Mouse (Mus musculus): ENCODE measurements at regions not wholly inside any gene's neighbourhood (a gene's known extent, or its start where the extent isn't known, plus 50 kb on each side); places are given as distances from the start of the nearest gene placed in this dataset.

DNA sequence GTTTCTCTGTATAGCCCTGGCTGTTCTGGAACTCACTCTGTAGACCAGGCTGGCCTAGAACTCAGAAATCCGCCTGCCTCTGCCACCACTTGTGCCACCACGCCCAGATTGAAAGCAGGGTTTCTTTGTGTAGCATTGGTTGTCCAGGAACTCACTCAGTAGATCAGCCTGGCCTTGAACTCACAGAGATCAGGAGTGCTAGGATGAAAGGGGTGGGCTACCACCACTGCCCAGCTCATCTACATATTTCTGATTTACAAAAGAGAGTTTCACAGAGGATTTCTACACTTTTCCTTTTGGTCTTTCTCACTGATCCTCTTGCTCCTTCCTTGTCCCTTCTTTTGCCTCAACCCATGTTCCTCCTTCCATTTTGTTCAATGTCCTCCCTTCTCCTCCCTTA is 53.1 kb upstream of the Lbx1 start:
- no peak for DNase-seq (ENCODE audit: low spot score in 2 of 2)

DNA sequence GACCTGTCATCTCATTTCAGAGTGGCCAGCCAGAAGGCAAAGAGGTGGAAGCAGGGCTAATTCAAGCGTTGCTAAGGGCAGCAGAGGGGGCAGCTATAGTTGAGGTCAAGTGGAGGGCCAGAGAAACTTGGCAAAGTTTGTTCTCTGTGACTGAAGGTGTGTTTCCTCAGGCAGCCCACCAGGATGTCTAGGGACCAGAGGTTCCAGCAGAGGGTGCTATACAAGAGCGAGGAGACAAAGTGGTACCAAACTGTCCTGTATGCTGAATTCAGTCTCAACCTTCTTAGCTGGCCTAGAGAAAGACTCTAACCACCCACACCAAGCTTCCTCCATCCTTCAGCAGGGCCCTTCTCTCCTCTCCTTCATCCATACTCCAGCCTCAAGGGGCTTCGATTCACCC is 62.2 kb upstream of the Lbx1 start:
- no peak for DNase-seq (ENCODE audit: low spot score in 2 of 2)

DNA sequence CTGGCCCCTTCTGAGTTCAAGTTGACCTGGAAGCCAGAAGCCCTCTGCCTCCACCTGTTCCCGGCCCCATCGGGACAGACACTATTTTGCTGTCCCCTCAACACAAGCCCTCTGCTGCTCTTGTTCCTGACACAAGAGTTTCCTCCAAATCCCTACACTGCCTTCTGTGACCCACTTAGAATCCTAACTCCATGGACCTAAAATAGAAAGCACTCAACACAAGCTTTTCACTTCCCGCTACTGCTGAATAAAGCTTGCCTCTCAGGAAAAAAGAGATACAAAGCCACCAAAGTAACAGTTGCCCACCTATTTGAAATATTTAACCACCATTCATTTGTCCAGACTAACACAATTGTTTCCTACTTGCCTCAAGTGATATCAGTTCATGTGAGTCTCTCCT is 63.7 kb upstream of the Lbx1 start:
- DNase-seq (ENCODE audit: low spot score in 2 of 2) = no peak

DNA sequence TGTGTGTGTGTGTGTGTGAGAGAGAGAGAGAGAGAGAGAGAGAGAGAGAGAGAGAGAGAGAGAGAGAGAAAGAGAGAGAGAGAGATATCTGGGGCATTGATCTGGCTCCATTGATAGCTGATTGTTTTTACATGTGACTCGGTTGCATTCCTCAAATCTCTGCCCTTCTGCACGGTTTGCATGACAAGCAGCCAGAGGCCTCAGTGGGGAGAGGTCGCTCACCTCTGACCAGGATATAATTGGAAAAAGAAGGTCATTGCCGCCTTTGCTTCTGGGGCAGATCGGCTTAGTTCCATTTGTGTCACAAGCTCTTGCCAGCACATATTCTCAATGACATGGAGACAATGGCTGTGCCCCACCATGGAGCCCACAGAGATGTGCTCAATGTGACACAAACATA is 63.8 kb upstream of the Btrc start:
- no peak for DNase-seq (ENCODE audit: low spot score in 2 of 2)

DNA sequence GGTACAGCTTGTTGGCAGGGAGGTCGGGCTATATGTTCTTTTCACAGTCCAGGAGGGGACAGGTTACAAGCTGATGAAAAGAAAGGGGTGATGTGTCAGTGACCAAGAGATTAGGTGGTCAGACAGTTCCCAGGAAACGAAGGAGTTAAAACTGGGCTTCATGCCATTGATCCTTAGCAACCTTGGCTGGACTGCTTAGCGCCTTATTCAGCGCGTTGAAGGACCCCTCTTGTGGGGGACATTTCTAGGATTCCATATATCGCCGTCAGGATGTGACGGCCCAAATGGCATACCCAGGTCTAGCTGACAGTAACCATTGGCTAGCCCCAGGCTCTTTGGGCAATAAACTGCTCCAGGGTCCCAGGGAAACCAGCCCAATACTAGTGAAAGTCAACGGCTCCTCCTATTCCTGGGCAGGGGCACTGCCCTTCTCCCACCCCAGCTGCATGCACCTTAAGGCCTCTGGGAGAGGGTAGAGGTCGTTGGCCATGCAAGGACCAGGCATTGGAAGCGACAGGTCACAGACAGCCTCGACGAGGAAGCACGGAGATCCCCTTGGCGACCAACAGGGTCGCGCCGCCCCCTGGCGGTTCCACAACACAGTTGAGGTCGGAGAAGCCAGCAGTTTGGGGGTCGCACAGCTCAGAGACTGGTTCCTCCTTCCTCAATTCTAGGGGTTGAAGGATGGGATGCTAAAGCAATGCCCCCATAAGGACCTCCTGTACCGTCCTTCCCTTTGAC is 62.7 kb upstream of the Btrc start:
- no peak for DNase-seq (ENCODE audit: low spot score in 2 of 2)

DNA sequence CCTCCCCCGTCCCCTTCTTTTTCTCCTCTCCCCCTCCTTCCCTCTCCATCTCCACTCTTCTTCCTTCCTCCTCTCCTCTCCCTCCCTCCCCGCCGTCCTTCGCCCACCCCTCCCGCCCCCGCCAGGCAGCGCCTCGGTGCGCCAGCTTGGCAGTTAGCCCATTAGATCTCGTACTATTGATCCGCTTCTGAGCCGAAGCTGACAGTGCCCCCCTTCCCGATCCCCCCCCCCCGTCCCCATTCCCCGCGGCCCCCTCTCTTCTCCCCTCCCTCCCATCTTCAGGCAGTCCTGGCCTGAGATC is 62.2 kb upstream of the Btrc start:
- no peak for DNase-seq (ENCODE audit: low spot score in 2 of 2)

DNA sequence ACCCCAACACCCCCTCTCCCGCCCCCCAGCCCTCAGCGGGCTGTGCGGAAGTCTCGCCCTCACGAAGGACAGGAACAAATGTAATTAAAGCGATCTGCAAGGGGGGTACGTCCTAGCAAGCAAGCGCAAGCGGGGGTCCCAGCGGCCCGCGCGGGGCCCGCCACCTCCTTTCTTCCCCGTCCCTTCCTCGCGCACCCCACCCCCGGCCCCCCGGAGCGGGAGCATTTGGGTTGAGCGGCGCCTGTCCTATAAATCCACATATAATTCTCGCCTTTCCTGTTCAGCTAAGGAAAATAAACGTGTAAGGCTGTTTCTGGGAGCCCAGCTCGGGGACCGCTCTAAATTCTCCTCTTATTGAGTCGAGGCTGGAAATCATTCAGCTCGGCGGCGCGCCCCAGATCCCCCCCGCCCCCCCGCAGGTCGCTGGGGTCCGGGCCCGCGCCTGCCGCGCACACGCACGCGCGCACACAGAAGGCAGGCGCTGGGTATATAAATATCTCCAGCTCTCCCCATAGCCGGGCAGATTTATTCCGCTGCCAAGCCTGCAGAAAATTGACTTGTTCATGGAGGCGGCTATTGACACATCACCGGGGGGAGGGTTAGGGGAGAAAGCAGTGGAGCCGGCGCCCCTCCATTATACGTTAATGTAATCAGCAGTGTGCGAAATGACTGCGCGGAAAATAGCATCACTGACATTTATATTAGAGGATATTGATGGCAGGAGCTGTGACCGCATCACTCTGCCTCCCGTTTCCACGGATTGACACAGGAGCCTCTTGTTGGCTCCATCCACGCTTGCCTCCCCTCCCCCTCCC is 61.6 kb upstream of the Btrc start:
- DNase-seq (ENCODE audit: low spot score in 2 of 2) = peak in 1 of 2 experiments; percentile 61

DNA sequence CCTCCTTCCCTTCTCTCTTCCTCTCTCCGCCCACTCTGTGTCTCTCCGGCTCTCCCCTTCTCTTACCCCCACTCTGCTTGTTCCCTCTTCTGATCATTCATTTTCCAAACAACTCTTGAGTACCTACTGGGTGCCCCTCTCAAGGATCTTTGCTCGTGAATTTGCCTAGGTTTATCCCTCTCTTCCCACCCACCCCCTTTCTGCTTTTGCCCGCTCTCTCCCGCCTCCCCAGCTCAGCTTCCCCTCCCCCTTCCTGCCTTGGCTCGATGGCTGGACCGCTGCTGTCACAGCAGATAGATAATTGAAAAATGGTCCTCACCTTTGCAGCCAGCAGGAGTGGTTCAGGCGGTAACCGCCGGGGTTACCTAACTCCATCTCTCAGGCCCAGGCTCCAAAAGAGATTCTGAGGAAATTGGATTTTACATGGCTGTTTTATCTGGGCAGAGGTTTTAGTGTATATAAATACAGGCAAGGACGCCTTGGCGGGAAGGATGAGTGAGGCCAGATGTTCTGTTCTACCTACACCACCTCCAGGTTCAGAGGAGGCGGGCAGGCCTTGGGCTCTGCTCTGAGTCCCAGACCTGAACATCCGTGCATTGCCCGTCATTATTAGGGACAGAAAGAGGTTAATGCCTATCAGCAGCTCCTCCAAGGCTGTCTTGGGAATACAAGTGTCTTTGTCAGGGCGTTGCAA is 60.8 kb upstream of the Btrc start:
- no peak for DNase-seq (ENCODE audit: low spot score in 2 of 2)

DNA sequence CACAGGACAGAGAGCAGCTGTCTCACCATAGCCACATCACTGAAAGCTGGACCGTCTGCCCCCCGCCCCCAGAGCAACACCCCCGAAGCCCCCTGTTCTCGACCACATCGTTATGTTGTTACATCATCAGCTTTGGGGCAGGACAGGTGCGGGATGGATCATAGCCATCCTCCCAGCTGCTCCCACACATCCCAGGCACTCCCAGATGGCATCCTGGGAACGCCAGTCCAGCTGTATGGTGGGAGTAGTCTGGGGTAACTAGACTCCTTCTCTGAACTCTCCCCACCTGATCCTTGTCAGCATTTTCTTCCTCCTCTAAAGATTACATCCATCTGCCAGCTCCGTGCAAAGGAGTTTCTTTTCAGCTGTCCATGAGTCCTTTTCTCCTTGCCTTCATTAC is 59.0 kb upstream of the Btrc start:
- DNase-seq (ENCODE audit: low spot score in 2 of 2) = no peak

DNA sequence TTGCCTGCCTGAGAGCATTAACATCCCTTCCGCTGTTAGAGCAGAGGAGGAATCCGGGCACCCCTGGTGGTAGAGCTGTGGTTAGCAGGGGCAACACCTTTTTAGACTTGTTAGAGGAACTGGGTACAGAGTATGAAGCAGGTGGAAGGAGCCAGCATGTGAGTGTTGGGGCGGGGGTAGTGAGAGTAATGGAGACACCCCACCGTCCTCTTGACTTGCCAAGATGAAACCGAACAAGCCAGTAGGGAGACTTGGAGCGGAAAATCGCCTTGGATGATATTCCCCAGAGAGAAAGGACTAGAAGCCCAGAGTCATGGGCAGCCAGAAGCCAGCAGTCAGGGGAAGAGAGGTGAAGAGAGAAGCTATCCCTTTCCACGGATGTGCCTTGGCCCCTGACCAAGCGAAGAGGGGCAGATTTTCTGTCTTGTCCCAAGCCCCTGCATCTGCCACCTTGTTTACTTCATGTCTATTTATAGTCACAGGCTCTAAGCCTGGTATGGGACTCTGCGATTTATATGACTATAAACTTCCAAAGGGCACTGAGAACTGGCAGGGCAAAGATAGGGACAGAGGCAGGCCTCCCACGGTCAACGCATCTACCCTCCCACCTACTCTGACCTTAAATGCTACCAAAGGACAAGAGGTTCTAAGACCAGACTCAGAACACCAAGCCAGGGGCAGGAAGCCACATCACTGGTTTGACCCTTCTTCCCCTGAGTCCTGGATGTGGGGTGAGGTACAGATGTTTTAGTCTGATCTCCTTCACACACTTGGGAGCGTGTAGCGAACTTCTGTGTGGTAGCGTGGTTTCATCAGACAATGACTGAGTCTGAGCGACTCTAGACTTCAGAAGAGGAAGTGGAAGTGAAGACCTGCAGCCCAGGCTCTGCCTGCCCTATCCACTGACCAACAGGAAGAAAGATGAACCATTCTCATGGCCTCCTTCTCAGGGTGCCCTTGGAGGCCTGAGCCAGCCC is 55.9 kb upstream of the Btrc start:
- no peak for DNase-seq (ENCODE audit: low spot score in 2 of 2)

DNA sequence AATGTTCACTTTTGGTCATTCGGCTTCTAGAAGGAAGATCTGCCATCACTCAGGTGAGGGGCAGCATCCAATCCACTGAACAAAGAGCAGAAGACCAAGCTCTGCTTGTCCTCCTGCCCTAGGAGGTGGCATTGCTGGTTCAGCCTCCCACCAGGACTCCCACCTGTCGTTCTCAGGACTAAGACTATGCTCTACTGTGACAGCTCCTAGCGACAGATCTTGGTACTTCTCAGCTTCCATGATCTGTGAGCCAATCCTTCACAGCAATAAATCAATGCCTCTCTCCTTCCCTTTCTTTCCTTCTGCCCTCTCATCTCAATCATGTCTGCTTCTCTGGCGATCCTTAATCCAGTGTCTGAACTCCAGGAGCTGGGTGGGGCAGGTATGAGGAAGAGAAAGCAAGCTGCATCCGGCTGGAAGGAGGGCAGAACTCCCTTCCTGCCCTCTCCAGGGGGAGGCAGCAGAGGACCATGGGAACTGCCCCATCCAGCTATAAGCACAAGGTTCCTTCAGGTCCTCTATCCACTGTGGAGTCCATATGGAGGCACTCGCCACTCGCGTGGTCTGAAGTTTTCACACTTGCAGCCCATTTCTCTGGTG is 54.8 kb upstream of the Btrc start:
- DNase-seq (ENCODE audit: low spot score in 2 of 2) = no peak

DNA sequence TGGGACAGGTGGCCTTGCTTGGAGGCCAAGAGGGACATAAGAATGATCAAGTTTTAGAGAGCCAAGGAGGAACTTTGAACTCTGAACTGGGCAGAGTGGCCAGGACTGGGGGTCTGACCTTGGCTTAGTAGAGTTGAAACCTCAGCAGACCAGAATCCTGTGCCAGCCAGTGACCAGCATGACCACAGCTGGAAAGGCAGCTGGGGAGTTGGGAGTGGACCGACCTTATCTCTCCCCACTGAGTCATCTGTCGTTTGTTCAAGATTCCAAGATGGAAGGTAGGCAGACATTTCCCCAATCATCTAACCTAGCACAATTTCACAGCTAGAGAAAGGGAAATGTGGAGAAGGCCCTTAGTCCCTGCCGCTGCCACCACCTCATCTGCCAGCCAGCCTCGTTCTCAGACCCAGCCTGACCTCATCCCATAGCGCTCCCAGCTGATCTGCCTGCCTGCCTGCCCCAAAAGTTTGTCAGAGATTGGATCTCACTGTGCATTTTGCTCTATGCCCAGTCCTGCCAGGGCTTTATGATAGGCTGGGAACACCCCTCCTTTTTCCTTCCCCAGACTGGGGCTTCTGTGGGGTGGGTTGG is 53.1 kb upstream of the Btrc start:
- DNase-seq (ENCODE audit: low spot score in 2 of 2) = no peak

DNA sequence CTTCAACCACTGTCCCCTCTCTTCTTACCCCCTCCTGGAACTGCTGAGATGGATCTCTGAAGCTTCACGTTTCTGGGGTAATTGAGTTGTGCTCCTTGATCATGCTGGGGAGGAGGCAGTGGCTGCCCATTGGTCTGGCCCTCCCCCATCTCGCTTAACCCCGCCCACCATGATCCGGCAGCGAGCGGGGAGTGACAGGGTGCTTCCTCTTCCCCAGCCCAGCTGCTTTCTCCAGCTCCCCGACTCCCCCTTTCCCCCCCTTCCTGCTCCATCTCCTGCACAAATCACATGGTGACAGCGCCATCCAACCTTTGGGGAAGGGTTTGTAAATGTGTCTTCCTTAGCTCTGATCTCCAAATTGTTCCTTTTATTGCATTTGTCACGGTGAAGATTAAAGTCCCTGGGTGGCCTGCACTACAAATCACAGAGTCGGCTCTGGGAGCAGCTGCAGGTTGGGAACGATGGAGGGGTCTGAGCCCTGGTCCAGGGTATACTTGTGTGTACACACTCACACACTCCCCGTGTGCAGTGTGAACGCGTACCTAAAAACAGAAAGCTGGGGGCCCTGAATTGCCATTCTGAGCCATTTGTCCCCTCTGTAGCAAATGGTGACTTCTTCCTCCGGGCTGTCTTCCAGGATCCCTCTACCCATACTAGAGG is 52.5 kb upstream of the Btrc start:
- DNase-seq (ENCODE audit: low spot score in 2 of 2) = no peak

DNA sequence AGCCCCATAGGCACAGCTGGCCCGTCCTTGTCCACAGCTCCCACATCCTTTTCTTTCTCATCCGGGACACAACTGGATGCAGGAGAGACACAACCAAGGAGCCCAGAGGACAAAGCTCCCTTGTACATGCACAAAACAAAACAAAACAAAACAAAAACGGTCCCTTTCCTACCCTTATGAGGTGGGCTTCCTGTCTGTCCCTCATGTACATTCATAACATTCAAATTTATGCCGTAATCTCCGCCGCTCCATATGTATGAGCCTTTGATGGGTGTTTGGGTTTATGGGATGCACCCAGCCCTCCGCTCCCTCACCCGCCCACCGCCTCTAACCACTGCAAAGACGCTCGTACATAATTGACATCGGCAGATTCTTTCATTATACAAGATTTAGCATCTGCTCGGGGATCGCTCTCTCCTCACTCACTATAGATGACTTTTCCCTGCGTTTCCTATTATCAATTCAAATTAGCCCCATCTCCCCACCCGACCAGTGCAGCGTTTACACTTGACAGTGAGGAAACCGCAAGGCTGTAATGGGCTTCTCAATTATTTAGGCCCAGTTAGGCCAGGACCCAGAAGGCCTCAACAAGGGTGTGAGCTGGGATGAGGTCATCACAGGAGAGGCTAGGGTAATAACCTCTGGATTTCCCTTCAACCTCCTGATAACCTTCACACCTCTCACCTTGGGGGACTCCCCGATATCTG is 51.5 kb upstream of the Btrc start:
- DNase-seq (ENCODE audit: low spot score in 2 of 2) = no peak

DNA sequence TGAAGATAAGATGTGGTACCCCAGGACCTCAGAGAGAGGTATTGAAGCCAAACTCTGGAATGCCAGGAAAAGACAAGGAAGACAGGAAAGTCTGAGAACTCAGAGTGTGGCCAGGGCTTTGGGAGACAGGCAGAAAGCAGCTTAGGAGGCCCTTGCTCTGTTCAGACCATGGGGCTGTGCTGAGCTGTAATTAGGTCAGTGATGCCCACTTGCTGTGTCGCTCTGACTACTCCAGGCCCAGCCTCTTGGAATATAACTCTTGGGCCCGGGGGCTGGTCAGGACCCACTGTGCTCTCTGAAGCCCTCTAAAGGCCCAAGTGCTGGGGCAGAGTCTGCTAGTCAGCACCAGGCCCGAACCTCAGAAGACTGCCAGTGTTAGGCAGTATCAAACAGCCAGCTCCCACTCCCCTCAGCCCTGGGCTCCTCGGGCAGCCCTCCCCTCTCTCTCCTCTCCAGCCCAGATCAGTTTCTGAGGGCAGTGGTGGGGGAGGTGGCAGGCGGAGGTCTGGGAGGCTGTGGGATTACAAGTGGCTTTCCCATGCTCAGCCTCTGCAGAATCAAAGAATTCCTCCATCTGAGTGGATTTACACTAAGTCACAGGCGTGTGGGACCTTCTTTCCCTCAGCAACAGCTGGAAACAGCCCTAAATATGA is 50.7 kb upstream of the Btrc start:
- no peak for DNase-seq (ENCODE audit: low spot score in 2 of 2)

Measured in frontal cortex, postnatal 25 days (tissue).